Mouse (Mus musculus) layer of hippocampus, postnatal 14 days (tissue): ENCODE data around the gene Bag6. TPM values are rescaled to one million over a fixed set of nuclear protein-coding genes. Genes with fewer than 3 reads are reported as not detected.
A peak's percentile ranks its signal among the peaks of the same experiment; 100 is the strongest.

Experiments
- DNase-seq, 2 experiments: peaks; one replicate each; pipeline ENCODE4 v3.0.0; 2021 to 2022; ENCODE audit warnings: low spot score in 2 of 2, mixed read lengths in 1 of 2
- total RNA-seq, 2 experiments: library from RNA; stranded (reverse); gene quantifications; 2 replicates each; pipeline ENCODE4 v1.2.3; 2021

The Bag6 gene
- total RNA-seq, 2 experiments from 2014 or later, result 289 TPM

- no peak for DNase-seq
Measured at GRCm38 (mm10) chr17:35146139-35146538, 11.2 kb downstream of the Bag6 start.

- no peak for DNase-seq
Measured at GRCm38 (mm10) chr17:35147348-35147747, 12.4 kb downstream of the Bag6 start.

- no peak for DNase-seq
Measured at GRCm38 (mm10) chr17:35147922-35148639, 13.1 kb downstream of the Bag6 start.

- no peak for DNase-seq
Measured at GRCm38 (mm10) chr17:35152121-35152520, 17.1 kb downstream of the Bag6 start.

GRCm38 (mm10) chr17:35153077-35153476, 18.1 kb downstream of the Bag6 start:
- DNase-seq, result no peak

GRCm38 (mm10) chr17:35153931-35154330, 19.0 kb downstream of the Bag6 start:
- DNase-seq, result no peak

- DNase-seq, result no peak
Measured at GRCm38 (mm10) chr17:35154616-35155015, 19.6 kb downstream of the Bag6 start.

GRCm38 (mm10) chr17:35155451-35155850, 20.5 kb downstream of the Bag6 start:
- DNase-seq, result no peak

GRCm38 (mm10) chr17:35156461-35157200, 21.7 kb downstream of the Bag6 start:
- DNase-seq, result no peak

- no peak for DNase-seq
Measured at GRCm38 (mm10) chr17:35157254-35157653, 22.3 kb downstream of the Bag6 start.

- DNase-seq, result no peak
Measured at GRCm38 (mm10) chr17:35157661-35158175, 22.7 kb downstream of the Bag6 start.

- DNase-seq, result no peak
Measured at GRCm38 (mm10) chr17:35158850-35159593, 24.0 kb downstream of the Bag6 start.

GRCm38 (mm10) chr17:35159638-35160037, 24.7 kb downstream of the Bag6 start:
- DNase-seq, result no peak

- no peak for DNase-seq
Measured at GRCm38 (mm10) chr17:35161421-35161820, 26.4 kb downstream of the Bag6 start.

GRCm38 (mm10) chr17:35162121-35162520, 27.1 kb downstream of the Bag6 start:
- no peak for DNase-seq

GRCm38 (mm10) chr17:35162730-35163129, 27.8 kb downstream of the Bag6 start:
- peak in 1 of 2 experiments; percentile 26 for DNase-seq

GRCm38 (mm10) chr17:35163326-35164081, 28.5 kb downstream of the Bag6 start:
- no peak for DNase-seq

- no peak for DNase-seq
Measured at GRCm38 (mm10) chr17:35164218-35164567, 29.2 kb downstream of the Bag6 start.

- DNase-seq, result peak; percentile 100
Measured at GRCm38 (mm10) chr17:35164568-35165450, 29.8 kb downstream of the Bag6 start, which contains the start of gene Prrc2a. Gene Prrc2a, minus strand, starts transcription at chr17:35164897.
